Comparison of ENCODE assay signal across 23 mouse cellular contexts in the genomic region with DNA sequence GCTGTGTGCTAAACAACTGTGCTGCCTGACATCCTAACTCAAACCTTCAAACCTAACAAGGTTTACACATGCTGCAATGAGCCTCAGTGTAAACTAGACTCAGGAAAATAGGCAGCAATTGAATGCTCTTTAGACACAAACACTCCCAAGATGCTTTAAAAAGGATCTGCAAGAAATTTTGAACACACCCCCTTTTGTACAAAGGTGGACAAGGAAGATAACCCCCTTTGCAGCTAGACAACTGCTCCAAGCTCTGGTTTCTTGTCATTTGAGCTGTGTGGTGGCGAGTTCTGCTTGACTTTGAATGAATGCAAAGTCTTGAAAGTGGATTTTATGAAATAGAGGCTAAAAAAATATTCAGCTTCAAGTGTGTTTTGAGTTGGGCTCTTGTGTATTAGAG. TPM values are rescaled to one million over a fixed set of nuclear protein-coding genes. Genes with fewer than 3 reads are reported as not detected.
DNase-seq lines count a peak whose midpoint lies in the region; ATAC-seq and TF ChIP-seq lines count a peak whose summit lies in the region.
"Had no signal": no experiment of that assay in that cellular context is flagged by ENCODE, and none has a peak within 500 bp of the region (broad histone marks: within the 10 kb centered on the region; RNA-seq: fewer than 3 reads in every experiment).

No protein-coding gene starts in this region.

- 86% methylated on average over 1 of the region's 1 CpGs for WGBS in midbrain, embryonic 11.5 days
- WGBS in midbrain, embryonic 13.5 days, result 82% methylated on average over 1 of the region's 1 CpGs

- ATAC-seq in midbrain, embryonic 11.5 days (ENCODE audit: low FRiP score), result no peak
- no peak for ATAC-seq in midbrain, embryonic 13.5 days
- ATAC-seq: activated CD4-positive, CD25-positive, alpha-beta regulatory T cell, adult 4 months; CD4-positive, CD25-positive, alpha-beta regulatory T cell, adult 4 months; Patski had no signal

- no peak for TF ChIP-seq CTCF in MEL (IDR thresholded peaks at IDR 0.05 in 2 of 3, conservative IDR thresholded peaks at IDR 0.05 in 1 of 3; ENCODE audit: control insufficient read depth in 1 of 3, insufficient read depth in 1 of 3, low read depth in 2 of 3, low read length in 3 of 3, poor library complexity in 1 of 3, severe bottlenecking in 1 of 3)
- no peak for TF ChIP-seq CTCF in layer of hippocampus, adult 2 months (conservative IDR thresholded peaks at IDR 0.05)

- no peak for TF ChIP-seq RAD21 in MEL (IDR thresholded peaks at IDR 0.05; ENCODE audit: low read depth, low read length)

- H3K27ac ChIP-seq in midbrain, embryonic 11.5 days (ENCODE audit: low read depth, low read length), result no peak overlapping the region
- H3K27ac ChIP-seq in midbrain, embryonic 13.5 days, result no peak overlapping the region
- H3K27ac ChIP-seq in MEL (ENCODE audit: control insufficient read depth, low read depth, low read length), result no peak overlapping the region
- no peak overlapping the region for H3K27ac ChIP-seq in layer of hippocampus, adult 2 months

- H3K27me3 ChIP-seq in midbrain, embryonic 11.5 days (ENCODE audit: control insufficient read depth, insufficient read depth, low read length), result peaks cover 45% of the 10 kb centered on the region
- H3K27me3 ChIP-seq in midbrain, embryonic 13.5 days, result peaks cover 56% of the 10 kb centered on the region
- no peaks in the 10 kb centered on the region for H3K27me3 ChIP-seq in MEL (ENCODE audit: control insufficient read depth in 1 of 2, insufficient read depth in 2 of 2, low read length in 2 of 2)

- peak; percentile 23 for DNase-seq in heart, adult 11 months
- no peak for DNase-seq in heart, postnatal 10 days
- DNase-seq in midbrain, embryonic 11.5 days (ENCODE audit: low spot score, missing footprints), result peak; percentile 79
- DNase-seq in MEL (ENCODE audit: low read depth, low spot score) (peak; percentile 70), MEL-GATA-1-ER (ENCODE audit: extremely low read depth, low read depth) (peak; percentile 36)
- DNase-seq in left cerebral cortex, adult 18-20 months (ENCODE audit: low spot score in 2 of 2), result no peak
- no peak for DNase-seq in layer of hippocampus, adult 2 months (ENCODE audit: low spot score in 2 of 2)
- DNase-seq: adrenal gland, adult 2 months; adrenal gland, adult 8-10 months; adrenal gland, postnatal 10 days; adrenal gland, postnatal 14 days; adrenal gland, postnatal 25 days; adrenal gland, postnatal 36 days; B cell, adult 2 months; cerebellum, adult 11 months; cerebellum, adult 11-12 months; cerebellum, adult 18-20 months; cerebellum, adult 2 months had no signal

- H3K36me3 ChIP-seq in midbrain, embryonic 11.5 days (ENCODE audit: control insufficient read depth, insufficient read depth, low read length), result peaks cover 5% of the 10 kb centered on the region; the same call in 1 of the 2 replicates
- H3K36me3 ChIP-seq in midbrain, embryonic 13.5 days, result peaks cover 28% of the 10 kb centered on the region
- peaks cover 2 to 11% of the 10 kb centered on the region in 2 experiments for H3K36me3 ChIP-seq in MEL (ENCODE audit: control insufficient read depth in 1 of 2, insufficient read depth in 2 of 2, low read length in 2 of 2)

- no peak overlapping the region for H3K4me3 ChIP-seq in midbrain, embryonic 11.5 days (ENCODE audit: low read depth, low read length)
- no peak overlapping the region for H3K4me3 ChIP-seq in midbrain, embryonic 13.5 days (replicated peaks)
- H3K4me3 ChIP-seq in MEL (ENCODE audit: control insufficient read depth in 1 of 2, insufficient read depth in 1 of 2, low read depth in 2 of 2, low read length in 2 of 2), result no peak overlapping the region
- no peak overlapping the region for H3K4me3 ChIP-seq in layer of hippocampus, adult 2 months

- no peaks in the 10 kb centered on the region for H3K79me2 ChIP-seq in MEL (ENCODE audit: control insufficient read depth, insufficient read depth, low read length, poor library complexity)

- TF ChIP-seq POLR2A in MEL (IDR thresholded peaks at IDR 0.05; ENCODE audit: control insufficient read depth in 1 of 2, insufficient read depth in 1 of 2, low read depth in 1 of 2, low read length in 2 of 2, poor library complexity in 1 of 2), result no peak

- H3K4me2 ChIP-seq in midbrain, embryonic 11.5 days, result no peak overlapping the region
- no peak overlapping the region for H3K4me2 ChIP-seq in midbrain, embryonic 13.5 days (replicated peaks)

- no peak overlapping the region for H3K9ac ChIP-seq in midbrain, embryonic 11.5 days (ENCODE audit: low read length)
- no peak overlapping the region for H3K9ac ChIP-seq in midbrain, embryonic 13.5 days (replicated peaks)
- no peak overlapping the region for H3K9ac ChIP-seq in MEL (ENCODE audit: control insufficient read depth, low read depth, low read length, poor library complexity, severe bottlenecking)

- TF ChIP-seq EP300 in MEL (IDR thresholded peaks at IDR 0.05; ENCODE audit: low read depth in 1 of 2, low read length in 2 of 2), result peak in 1 of 2 experiments; percentile 11; a peak in 1 of 4 replicates

- no peaks in the 10 kb centered on the region for H3K9me3 ChIP-seq in midbrain, embryonic 11.5 days (ENCODE audit: control insufficient read depth, low read length)
- H3K9me3 ChIP-seq in midbrain, embryonic 13.5 days, result no peaks in the 10 kb centered on the region
- H3K9me3 ChIP-seq in MEL (replicated peaks; ENCODE audit: insufficient read depth, low read length), result no peaks in the 10 kb centered on the region
- H3K9me3 ChIP-seq: G1E had no signal

- intact Hi-C loops in heart, postnatal 10 days (cut with DNase I), result no loop called here

- H3K4me1 ChIP-seq in midbrain, embryonic 11.5 days (ENCODE audit: control insufficient read depth, insufficient read depth, low read length), result peaks cover 5% of the 10 kb centered on the region; the same call in 1 of the 2 replicates
- H3K4me1 ChIP-seq in midbrain, embryonic 13.5 days (replicated peaks), result peaks cover 28% of the 10 kb centered on the region
- peaks cover 7 to 15% of the 10 kb centered on the region in 2 experiments for H3K4me1 ChIP-seq in MEL (ENCODE audit: control insufficient read depth in 1 of 2, insufficient read depth in 2 of 2, low read length in 2 of 2)

TF ChIP-seq in MEL, 35 proteins besides CTCF, POLR2A, EP300 and RAD21:
- TF ChIP-seq TAL1 (IDR thresholded peaks at IDR 0.05; ENCODE audit: low read length) (peak; percentile 66), TCF12 (IDR thresholded peaks at IDR 0.05; ENCODE audit: low read depth, low read length) (0 out of 2 replicates have a peak, but pooled peaks have one; percentile 13), GATA1 (IDR thresholded peaks at IDR 0.05; ENCODE audit: low read depth, low read length) (peak; percentile 36; the same call in 1 of the 2 replicates), CHD1 (IDR thresholded peaks at IDR 0.05; ENCODE audit: low read depth, low read length) (no peak)

RNA-seq across cellular contexts. Expression of gene Pou4f1, which starts 7.6 kb away (rescaled TPM):
- total RNA-seq in heart, postnatal 10 days (2021), result under 1 TPM; 0.07 to 0.20 TPM
- 46.9 and 56.1 TPM in 2 replicates for polyA plus RNA-seq in midbrain, embryonic 11.5 days (2014; fragmentation: Nextera tagmentation; extraction: Ambion mirVana)
- 124 and 156 TPM in 2 replicates for polyA plus RNA-seq in midbrain, embryonic 13.5 days (2015; fragmentation: Nextera tagmentation; extraction: Ambion mirVana)
- 3.0 and 3.2 TPM in 2 replicates for total RNA-seq in MEL (2012; rRNA removed)
- polyA plus RNA-seq in MEL (2012; ENCODE audit: insufficient read depth in 1 of 2, insufficient read length in 2 of 2, low read depth in 1 of 2, low replicate concordance in 2 of 2, missing spikeins in 1 of 2), result 1 to 10 TPM in 1 of 2 experiments, not detected in 1; 8.2 TPM
- not detected for total RNA-seq in left cerebral cortex, adult 18-20 months (2021)
- total RNA-seq in layer of hippocampus, adult 2 months (2021), result not detected

RNA-seq across cellular contexts. Expression of gene Rnf219, which starts 47.0 kb away (rescaled TPM):
- total RNA-seq in heart, postnatal 10 days (2021), result 10 to 100 TPM in 1 of 2 experiments, 1 to 10 TPM in 1; 7.7 to 12.2 TPM
- polyA plus RNA-seq in midbrain, embryonic 11.5 days (2014; fragmentation: Nextera tagmentation; extraction: Ambion mirVana), result 36.3 and 42.8 TPM in 2 replicates
- 40.1 and 43.5 TPM in 2 replicates for polyA plus RNA-seq in midbrain, embryonic 13.5 days (2015; fragmentation: Nextera tagmentation; extraction: Ambion mirVana)
- 13.3 and 14.3 TPM in 2 replicates for total RNA-seq in MEL (2012; rRNA removed)
- 10 to 100 TPM in 1 of 2 experiments, not detected in 1; 15.9 TPM for polyA plus RNA-seq in MEL (2012; ENCODE audit: insufficient read depth in 1 of 2, insufficient read length in 2 of 2, low read depth in 1 of 2, low replicate concordance in 2 of 2, missing spikeins in 1 of 2)
- 10 to 100 TPM; 16.3 to 17.0 TPM for total RNA-seq in left cerebral cortex, adult 18-20 months (2021)
- total RNA-seq in layer of hippocampus, adult 2 months (2021), result 10 to 100 TPM; 14.8 to 15.7 TPM

Comparison
In these comparisons a context has a peak if more than half of its experiments do, and no peak if none do; other contexts are left out.
1. DNase-seq: peak in heart, adult 11 months (single experiment), midbrain, embryonic 11.5 days (single experiment), MEL (single experiment) and MEL-GATA-1-ER (single experiment); none in heart, postnatal 10 days (0 of 2), left cerebral cortex, adult 18-20 months (0 of 2) and layer of hippocampus, adult 2 months (0 of 2).